Mouse (Mus musculus): ENCODE measurements around the gene Ssbp1.

Gene Ssbp1

DNA sequence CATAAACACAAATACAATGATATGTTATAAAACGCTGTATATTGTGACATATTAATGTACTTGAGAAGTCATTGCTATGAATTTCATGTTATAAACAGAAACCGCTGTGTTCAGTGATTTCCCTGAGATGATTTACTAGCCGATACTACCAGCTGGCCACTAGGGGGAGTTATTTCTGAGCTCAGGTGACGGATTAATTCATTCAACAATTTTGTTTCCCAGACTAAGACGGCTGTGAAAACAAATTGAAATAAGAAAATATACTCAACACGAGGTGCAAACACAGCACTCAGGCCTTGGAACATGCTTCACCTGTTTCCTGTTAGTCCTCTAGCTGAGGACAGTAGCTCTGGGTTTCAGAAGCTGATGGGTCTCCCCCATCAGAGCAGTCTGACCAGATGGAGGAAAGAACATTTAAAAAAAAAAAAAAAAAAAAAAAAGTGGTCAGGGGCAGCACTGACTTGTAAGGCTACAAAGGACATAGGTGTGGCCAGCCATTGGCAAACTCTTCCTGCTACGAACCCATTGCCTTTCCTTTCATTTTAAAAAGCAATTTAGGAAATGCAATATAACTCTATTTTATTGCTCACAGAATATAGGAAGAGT lies 16.6 kb upstream of the Ssbp1 start:
- DNase-seq (ENCODE audit: low read depth, low spot score), result peak; percentile 65

DNA sequence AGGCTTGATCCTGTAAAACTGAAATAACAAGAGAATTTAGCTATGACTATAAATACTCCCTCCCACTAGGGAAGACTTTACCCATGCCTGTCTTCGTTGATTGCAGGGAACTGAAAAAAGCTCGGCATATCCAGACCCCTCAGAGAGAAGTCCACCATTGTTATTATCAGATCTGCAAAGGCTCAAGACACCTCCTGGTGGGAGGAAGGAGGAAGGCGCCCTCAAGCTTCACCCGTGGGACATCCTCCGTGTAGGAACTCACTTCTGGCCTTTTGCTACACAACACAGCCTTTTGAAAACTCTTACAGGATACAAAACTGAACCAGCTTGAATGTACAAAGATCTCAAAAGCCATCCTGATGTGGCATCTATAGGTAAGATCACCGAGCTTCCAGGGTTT lies 5.4 kb upstream of the Ssbp1 start:
- DNase-seq (ENCODE audit: low read depth, low spot score), result peak; percentile 23

DNA sequence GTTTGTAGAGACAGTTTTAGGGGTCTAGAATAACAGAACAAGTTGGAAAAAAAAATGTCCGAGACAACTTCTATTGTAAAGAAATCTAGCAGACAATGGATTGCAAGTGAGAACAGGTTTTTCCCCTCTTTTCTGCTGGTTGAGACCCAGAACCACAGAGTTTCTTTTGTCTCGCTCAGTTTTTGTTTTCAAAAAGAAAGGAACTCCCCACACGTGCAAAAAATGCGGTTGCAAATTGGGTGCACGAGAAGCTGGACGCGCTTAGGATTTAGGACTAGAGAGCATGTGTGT lies 513 bp downstream of the Ssbp1 start:
- DNase-seq (ENCODE audit: low read depth, low spot score), result no peak

DNA sequence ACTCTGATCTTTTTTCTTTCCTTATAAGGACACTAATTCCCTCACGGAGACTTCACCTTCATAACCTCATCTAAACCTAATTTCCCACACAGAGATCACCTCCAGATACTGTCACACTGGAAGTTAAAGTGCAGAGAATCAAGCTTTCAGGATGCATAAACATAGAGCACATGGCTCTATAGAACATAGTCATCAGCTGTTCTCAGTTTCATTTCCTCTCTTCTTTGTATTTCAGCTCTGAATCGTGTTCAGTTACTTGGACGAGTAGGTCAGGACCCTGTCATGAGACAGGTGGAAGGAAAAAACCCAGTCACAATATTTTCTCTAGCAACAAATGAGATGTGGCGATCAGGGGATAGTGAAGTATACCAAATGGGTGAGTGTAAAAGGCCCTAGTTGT lies 5.0 kb downstream of the Ssbp1 start:
- peak; percentile 67 for DNase-seq (ENCODE audit: low read depth, low spot score)

DNA sequence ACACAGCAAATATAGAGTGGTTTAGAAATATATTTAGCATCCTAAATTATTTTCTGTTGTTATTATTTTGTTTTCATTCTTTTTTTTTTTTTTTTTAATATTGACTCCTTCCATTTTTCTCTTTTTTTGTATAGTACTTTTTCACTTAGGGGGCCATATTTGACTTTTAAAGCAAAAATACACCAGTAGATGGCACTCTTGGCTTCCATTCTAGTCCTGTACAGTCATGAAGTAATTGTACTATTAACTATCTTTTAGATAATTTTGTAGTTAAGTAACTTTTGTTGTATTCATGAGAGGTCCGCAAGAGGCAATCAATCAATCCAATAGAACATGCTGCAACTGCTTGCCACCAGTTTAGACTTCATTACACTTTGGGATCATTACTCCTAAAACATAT lies 8.6 kb downstream of the Ssbp1 start:
- peak; percentile 44 for DNase-seq (ENCODE audit: low read depth, low spot score)

DNA sequence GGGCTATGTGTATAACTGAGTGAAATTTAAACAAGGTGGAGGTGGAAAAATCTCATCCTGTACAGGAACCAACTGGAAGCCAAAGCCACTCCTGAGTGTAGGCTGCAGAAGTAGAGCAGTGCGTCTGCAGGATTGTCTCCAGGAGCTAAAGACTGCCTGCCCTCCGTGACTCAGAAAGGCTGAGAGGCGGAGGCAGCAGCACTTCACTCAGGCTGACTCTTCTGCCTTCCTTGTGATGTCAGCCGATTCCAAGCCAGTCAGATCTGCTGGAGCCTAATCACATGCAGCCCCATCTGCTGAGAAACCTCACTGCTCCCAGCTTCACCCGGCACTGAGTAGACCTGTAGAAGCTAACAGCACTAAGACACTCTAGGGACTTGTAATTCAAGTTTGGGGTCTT lies 11.2 kb downstream of the Ssbp1 start:
- no peak for DNase-seq (ENCODE audit: low read depth, low spot score)

DNA sequence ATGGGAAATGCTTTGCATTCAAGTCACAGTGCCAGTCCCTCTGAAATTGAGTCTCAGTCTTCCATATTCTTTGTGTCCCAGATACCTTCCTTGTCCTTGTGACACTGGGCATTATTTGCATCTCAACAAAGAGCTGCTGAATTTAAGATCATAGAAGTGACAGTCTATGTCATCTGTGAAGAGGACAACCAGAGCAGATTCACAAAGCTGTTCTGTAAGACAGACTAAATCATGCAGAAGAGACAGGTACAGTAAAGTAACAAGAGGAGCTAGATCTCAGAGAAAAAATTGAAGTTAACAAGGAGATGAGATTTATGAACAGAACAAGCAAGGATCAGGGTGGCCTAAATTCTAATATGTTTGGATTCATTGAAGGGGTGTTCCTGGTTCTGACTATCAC lies 19.8 kb downstream of the Ssbp1 start, which contains the start of gene Tas2r137:
TSS of gene Tas2r137 (plus strand) at position 301 of the 400 bp plus-strand sequence.
- DNase-seq (ENCODE audit: low read depth, low spot score), result no peak

DNA sequence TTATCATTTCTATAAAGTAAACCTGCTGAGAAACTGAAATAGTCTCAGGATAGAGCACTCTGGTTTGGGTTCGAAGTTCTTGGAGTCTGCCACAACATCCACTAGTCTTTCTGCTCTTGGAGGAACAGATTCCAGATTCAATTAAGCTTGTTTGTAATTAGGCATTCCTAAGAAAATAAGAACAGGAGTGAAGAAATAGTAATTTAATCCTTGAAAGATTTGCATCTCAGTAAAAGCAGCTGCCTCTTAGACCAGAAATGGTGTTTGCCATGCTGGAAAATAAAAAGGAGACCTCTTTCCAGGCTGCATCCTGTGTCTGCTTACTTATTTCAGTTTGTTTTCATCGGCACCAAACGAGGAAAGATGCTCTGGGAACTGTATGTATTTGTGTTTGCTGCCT lies 22.1 kb downstream of the Ssbp1 start, which contains the start of gene Tas2r108:
TSS of gene Tas2r108 (plus strand) at position 301 of the 400 bp plus-strand sequence.
- DNase-seq (ENCODE audit: low read depth, low spot score), result no peak

DNA sequence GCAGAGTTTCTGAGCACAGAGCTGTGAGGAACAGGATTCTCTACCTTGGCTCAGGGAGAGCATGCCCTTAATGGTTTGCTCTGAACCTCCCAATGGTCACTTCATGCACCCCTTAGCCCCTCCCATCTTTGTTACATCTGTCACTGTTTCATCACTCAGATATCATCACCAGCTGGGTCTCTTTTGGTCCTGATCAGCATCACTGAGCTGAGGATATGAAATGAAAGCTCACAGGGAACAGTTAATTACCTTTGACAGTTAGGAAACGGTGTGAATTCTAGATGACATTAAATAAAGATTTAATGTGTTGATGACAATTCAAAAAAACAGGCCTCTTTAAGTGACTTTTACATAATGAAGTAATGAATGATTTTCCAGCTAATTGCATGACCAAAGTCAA lies 48.3 kb downstream of the Ssbp1 start, which contains the start of gene Prss37:
TSS of gene Prss37 (minus strand) at position 101 of the 400 bp plus-strand sequence.
- no peak for DNase-seq (ENCODE audit: low read depth, low spot score)
